Mouse (Mus musculus) brain, embryonic 14.5 days (tissue): ENCODE results near the gene Smim12.

Experiments
- CTCF ChIP-seq: fragments of 200-500 bp; IDR thresholded peaks from 2 replicates; pipeline ENCODE4 v1.5.1; 2012; ENCODE audit warnings: inconsistent platforms, mild to moderate bottlenecking, moderate library complexity, borderline replicate concordance; ENCODE audit not compliant: insufficient read depth, insufficient read length; ENCODE audit errors: extremely low read depth
- POLR2A ChIP-seq: fragments of 200-500 bp; IDR thresholded peaks from 2 replicates; pipeline ENCODE4 v1.6.1; 2012; ENCODE audit warnings: mild to moderate bottlenecking, inconsistent platforms, borderline replicate concordance; ENCODE audit not compliant: poor library complexity, insufficient read depth, insufficient read length, severe bottlenecking; ENCODE audit errors: extremely low read depth

DNA sequence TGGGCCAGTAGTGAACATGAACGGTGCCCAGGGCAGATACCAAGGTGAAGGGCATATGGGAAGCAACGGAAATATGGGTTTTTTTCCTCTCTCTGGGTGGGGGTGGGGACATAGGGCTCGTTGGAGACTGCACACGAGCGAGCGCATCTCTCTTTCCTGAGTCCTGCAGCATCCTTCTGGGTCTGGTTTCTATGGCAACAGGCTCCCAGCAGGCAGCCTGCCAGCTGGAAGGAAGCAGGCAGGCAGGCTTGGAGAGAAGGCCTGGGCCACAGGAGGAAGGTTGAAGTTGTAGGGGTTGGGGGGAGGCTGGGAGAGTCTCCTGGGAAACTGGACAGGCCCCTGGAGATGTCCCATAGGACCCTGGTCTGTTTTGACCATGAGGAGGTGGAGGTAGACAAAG lies 11.6 kb upstream of the Smim12 start:
- no peak for TF ChIP-seq CTCF
- TF ChIP-seq POLR2A, result no peak
